Comparison of ENCODE assay signal across 11 mouse cellular contexts in genomic region chr4:149058298-149058697, GRCm38 (mm10). TPM values are rescaled to one million over a fixed set of nuclear protein-coding genes. Genes with fewer than 3 reads are reported as not detected.
DNase-seq lines count a peak whose midpoint lies in the region; ATAC-seq and TF ChIP-seq lines count a peak whose summit lies in the region.
"Had no signal": no experiment of that assay in that cellular context is flagged by ENCODE, and none has a peak within 500 bp of the region (broad histone marks: within the 10 kb centered on the region; RNA-seq: fewer than 3 reads in every experiment).

No protein-coding gene starts in this region.

- H3K4me3 ChIP-seq in heart, embryonic 16.5 days (ENCODE audit: low read length) = no peak overlapping the region
- no peak overlapping the region for H3K4me3 ChIP-seq in lung, postnatal 0 days (ENCODE audit: low read depth, low read length)
- H3K4me3 ChIP-seq in embryonic facial prominence, embryonic 15.5 days (replicated peaks) = no peak overlapping the region
- no peak overlapping the region for H3K4me3 ChIP-seq in stomach, embryonic 16.5 days (replicated peaks; ENCODE audit: low read length)

- WGBS in heart, embryonic 16.5 days = 71% methylated on average over 7 of the region's 7 CpGs
- WGBS in lung, postnatal 0 days = 56% methylated on average over 7 of the region's 7 CpGs
- 52% methylated on average over 7 of the region's 7 CpGs for WGBS in embryonic facial prominence, embryonic 15.5 days
- WGBS in stomach, embryonic 16.5 days = 65% methylated on average over 7 of the region's 7 CpGs

- peak overlapping the region; percentile 31; the same call in 1 of the 2 replicates for H3K9ac ChIP-seq in heart, embryonic 16.5 days (ENCODE audit: low read length)
- H3K9ac ChIP-seq in lung, postnatal 0 days (replicated peaks; ENCODE audit: low read depth) = no peak overlapping the region
- H3K9ac ChIP-seq in embryonic facial prominence, embryonic 15.5 days = no peak overlapping the region
- H3K9ac ChIP-seq in stomach, embryonic 16.5 days (ENCODE audit: low read length) = 0 out of 2 replicates have a peak overlapping the region, but pooled peaks have one; percentile 4

- no peak for ATAC-seq in heart, embryonic 16.5 days (replicated peaks; ENCODE audit: extremely low read depth, insufficient read depth, low FRiP score)
- ATAC-seq in lung, postnatal 0 days = peak; percentile 37; the same call in 1 of the 2 replicates
- peak; percentile 35; the same call in 1 of the 2 replicates for ATAC-seq in embryonic facial prominence, embryonic 15.5 days (ENCODE audit: insufficient number of reproducible peaks, low FRiP score, low TSS enrichment, low read depth)
- ATAC-seq in stomach, embryonic 16.5 days (ENCODE audit: insufficient read depth, low FRiP score) = no peak

- DNase-seq in heart, postnatal 4 days = no peak
- peak; percentile 53 for DNase-seq in lung, postnatal 0 days (ENCODE audit: low spot score)
- DNase-seq in lung, postnatal 25 days (ENCODE audit: low spot score) = no peak
- no peak for DNase-seq in retina, postnatal 1 day
- DNase-seq: cerebellum, adult 2 months; heart, postnatal 14 days; kidney, postnatal 10 days; right cerebral cortex, postnatal 4 days had no signal

- H3K4me2 ChIP-seq in heart, embryonic 16.5 days (ENCODE audit: low read depth, low read length) = no peak overlapping the region
- H3K4me2 ChIP-seq in lung, postnatal 0 days (replicated peaks; ENCODE audit: low read depth, low read length) = no peak overlapping the region
- H3K4me2 ChIP-seq in embryonic facial prominence, embryonic 15.5 days (replicated peaks) = peak overlapping the region; percentile 17; the same call in 1 of the 2 replicates
- peak overlapping the region; percentile 11; the same call in 1 of the 2 replicates for H3K4me2 ChIP-seq in stomach, embryonic 16.5 days (ENCODE audit: low read depth, low read length)

- H3K9me3 ChIP-seq in heart, embryonic 16.5 days (replicated peaks; ENCODE audit: control insufficient read depth, low read length) = no peaks in the 10 kb centered on the region
- H3K9me3 ChIP-seq in lung, postnatal 0 days (ENCODE audit: low read length) = no peaks in the 10 kb centered on the region
- H3K9me3 ChIP-seq in embryonic facial prominence, embryonic 15.5 days (replicated peaks) = no peaks in the 10 kb centered on the region
- H3K9me3 ChIP-seq in stomach, embryonic 16.5 days (replicated peaks; ENCODE audit: control insufficient read depth, low read length) = no peaks in the 10 kb centered on the region

- no peak overlapping the region for H3K27ac ChIP-seq in heart, embryonic 16.5 days (ENCODE audit: low read length)
- H3K27ac ChIP-seq in lung, postnatal 0 days (ENCODE audit: low read length) = no peak overlapping the region; the same call in 1 of the 2 replicates
- peak overlapping the region; percentile 81 for H3K27ac ChIP-seq in embryonic facial prominence, embryonic 15.5 days (replicated peaks)
- H3K27ac ChIP-seq in stomach, embryonic 16.5 days (ENCODE audit: low read length) = peak overlapping the region; percentile 72

- H3K27me3 ChIP-seq in heart, embryonic 16.5 days (ENCODE audit: control insufficient read depth, insufficient read depth, low read length) = no peaks in the 10 kb centered on the region
- H3K27me3 ChIP-seq in lung, postnatal 0 days (replicated peaks; ENCODE audit: insufficient read depth, low read length) = no peaks in the 10 kb centered on the region
- H3K27me3 ChIP-seq in embryonic facial prominence, embryonic 15.5 days = no peaks in the 10 kb centered on the region
- no peaks in the 10 kb centered on the region for H3K27me3 ChIP-seq in stomach, embryonic 16.5 days (ENCODE audit: control insufficient read depth, insufficient read depth, low read length)

- H3K36me3 ChIP-seq in heart, embryonic 16.5 days (ENCODE audit: control insufficient read depth, insufficient read depth) = no peaks in the 10 kb centered on the region
- no peaks in the 10 kb centered on the region for H3K36me3 ChIP-seq in lung, postnatal 0 days (ENCODE audit: insufficient read depth, low read length)
- no peaks in the 10 kb centered on the region for H3K36me3 ChIP-seq in embryonic facial prominence, embryonic 15.5 days
- no peaks in the 10 kb centered on the region for H3K36me3 ChIP-seq in stomach, embryonic 16.5 days (ENCODE audit: control insufficient read depth, insufficient read depth, low read length)

- H3K4me1 ChIP-seq in heart, embryonic 16.5 days (ENCODE audit: control insufficient read depth, insufficient read depth, low read length) = peaks cover 42% of the 10 kb centered on the region
- no peaks in the 10 kb centered on the region; the same call in 1 of the 2 replicates for H3K4me1 ChIP-seq in lung, postnatal 0 days (ENCODE audit: insufficient read depth, low read depth, low read length)
- peaks cover 58% of the 10 kb centered on the region for H3K4me1 ChIP-seq in embryonic facial prominence, embryonic 15.5 days
- peaks cover 50% of the 10 kb centered on the region for H3K4me1 ChIP-seq in stomach, embryonic 16.5 days (ENCODE audit: control insufficient read depth, insufficient read depth, low read length)

- no peak for TF ChIP-seq EP300 in lung, postnatal 0 days (IDR thresholded peaks at IDR 0.05)

- no peak for TF ChIP-seq CTCF in lung, postnatal 0 days (IDR thresholded peaks at IDR 0.05)

RNA-seq across cellular contexts. Expression of gene Pex14, which starts 41.4 kb away (rescaled TPM):
- 44.1 and 44.6 TPM in 2 replicates for polyA plus RNA-seq in heart, embryonic 16.5 days (2015; fragmentation: Nextera tagmentation; extraction: Ambion mirVana)
- total RNA-seq in heart, postnatal 4 days (2021) = 10 to 100 TPM; 26.5 to 30.2 TPM
- 38.9 TPM in 2 replicates for polyA plus RNA-seq in lung, postnatal 0 days (2015; fragmentation: Nextera tagmentation; extraction: Ambion mirVana)
- polyA plus RNA-seq in embryonic facial prominence, embryonic 15.5 days (2015; fragmentation: Nextera tagmentation; extraction: Ambion mirVana) = 47.9 and 49.4 TPM in 2 replicates
- 49.8 and 51.2 TPM in 2 replicates for polyA plus RNA-seq in stomach, embryonic 16.5 days (2015; fragmentation: Nextera tagmentation; extraction: Ambion mirVana)

RNA-seq across cellular contexts. Expression of gene Dffa, which starts 45.6 kb away (rescaled TPM):
- 29.3 and 33.8 TPM in 2 replicates for polyA plus RNA-seq in heart, embryonic 16.5 days (2015; fragmentation: Nextera tagmentation; extraction: Ambion mirVana)
- total RNA-seq in heart, postnatal 4 days (2021) = 10 to 100 TPM; 30.5 to 33.9 TPM
- polyA plus RNA-seq in lung, postnatal 0 days (2015; fragmentation: Nextera tagmentation; extraction: Ambion mirVana) = 21.5 and 22.8 TPM in 2 replicates
- 31.9 and 35.0 TPM in 2 replicates for polyA plus RNA-seq in embryonic facial prominence, embryonic 15.5 days (2015; fragmentation: Nextera tagmentation; extraction: Ambion mirVana)
- 32.3 and 35.8 TPM in 2 replicates for polyA plus RNA-seq in stomach, embryonic 16.5 days (2015; fragmentation: Nextera tagmentation; extraction: Ambion mirVana)

Comparison
In these comparisons a context has a peak if more than half of its experiments do, and no peak if none do; other contexts are left out.
1. ATAC-seq: peak in lung, postnatal 0 days (single experiment) and embryonic facial prominence, embryonic 15.5 days (single experiment); none in heart, embryonic 16.5 days (single experiment) and stomach, embryonic 16.5 days (single experiment).
2. H3K27ac ChIP-seq: peak in embryonic facial prominence, embryonic 15.5 days (single experiment) and stomach, embryonic 16.5 days (single experiment); none in heart, embryonic 16.5 days (single experiment) and lung, postnatal 0 days (single experiment).
3. H3K4me2 ChIP-seq: peak in embryonic facial prominence, embryonic 15.5 days (single experiment) and stomach, embryonic 16.5 days (single experiment); none in heart, embryonic 16.5 days (single experiment) and lung, postnatal 0 days (single experiment).
4. H3K9ac ChIP-seq: peak in heart, embryonic 16.5 days (single experiment) and stomach, embryonic 16.5 days (single experiment); none in lung, postnatal 0 days (single experiment) and embryonic facial prominence, embryonic 15.5 days (single experiment).